Mouse (Mus musculus): ENCODE data around the gene Zfp354a. TPM values are rescaled to one million over a fixed set of nuclear protein-coding genes. Genes with fewer than 3 reads are reported as not detected.
"Not testable (repeated sequence)": the region's sequence is repeated elsewhere in the genome, so short reads cannot be mapped to it uniquely, and the experiment has no call there.

Gene Zfp354a
- total RNA-seq (2021) (1 to 10 TPM; 1.2 to 1.3 TPM), polyA plus RNA-seq (2012; rRNA removed) (0.86 and 1.3 TPM in 2 replicates)
- long read RNA-seq, partial matches to known transcripts, result 0 of 2 reads
- long read RNA-seq, other reads (novel, unspliced or antisense), result 2 of 2 reads

DNA sequence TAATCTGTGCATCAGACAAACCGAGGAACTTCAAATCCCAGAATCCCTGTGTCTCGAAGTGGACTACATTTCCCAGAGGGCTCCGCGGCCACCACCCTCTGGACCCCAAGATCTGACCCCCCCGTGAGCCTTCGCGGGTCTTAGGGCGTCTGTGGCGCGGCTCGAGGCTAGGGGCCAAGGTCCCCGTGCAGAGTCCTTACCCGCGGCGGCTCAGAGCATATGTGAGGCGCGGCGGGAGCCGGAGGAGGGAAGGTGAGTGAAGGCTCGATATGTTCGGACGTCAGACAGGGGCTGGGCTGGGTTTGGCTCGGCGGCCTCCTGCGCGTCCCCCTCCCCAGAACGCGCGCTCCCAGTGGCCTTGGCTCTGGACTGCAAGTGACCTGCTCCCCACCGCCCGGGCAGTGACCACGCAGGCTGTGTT is at the start of gene Zfp354a:
Gene Zfp354a (plus strand): TSS at position 107 of the 421 bp plus-strand sequence.
- H3K36me3 ChIP-seq (ENCODE audit: control insufficient read depth, insufficient read depth, low read length), result no peaks in the 10 kb centered on the region
- H3K27ac ChIP-seq, result peak within 1 kb of the TSS; percentile 58
- no peaks in the 10 kb centered on the region for H3K79me2 ChIP-seq (replicated peaks; ENCODE audit: control insufficient read depth, insufficient read depth, low read length)
- H3K4me3 ChIP-seq, result peak within 1 kb of the TSS; percentile 70
- TF ChIP-seq CTCF (IDR thresholded peaks at IDR 0.05) (0 out of 2 replicates have a peak, but pooled peaks have one; percentile 15), POLR2A (IDR thresholded peaks at IDR 0.05; ENCODE audit: insufficient read depth, low read depth, low read length) (no peak)
- WGBS, result under 1% methylated on average over 32 of the region's 32 CpGs
- intact Hi-C loops (cut with DNase I), result loop anchor here (2.0 to 5.0 kb wide), 2 partner anchors 127 to 232 kb away; partner anchors contain the start of genes Zfp354b and Zfp354c
- H3K9ac ChIP-seq (ENCODE audit: low read depth, low read length), result peak within 1 kb of the TSS; percentile 93
- no peaks in the 10 kb centered on the region for H3K27me3 ChIP-seq (ENCODE audit: control insufficient read depth, insufficient read depth, low read length)
- DNase-seq, result peak; percentile 74 to 75
- peaks cover 1% of the 10 kb centered on the region; the same call in 1 of the 2 replicates for H3K4me1 ChIP-seq (ENCODE audit: control insufficient read depth, insufficient read depth, low read length)

DNA sequence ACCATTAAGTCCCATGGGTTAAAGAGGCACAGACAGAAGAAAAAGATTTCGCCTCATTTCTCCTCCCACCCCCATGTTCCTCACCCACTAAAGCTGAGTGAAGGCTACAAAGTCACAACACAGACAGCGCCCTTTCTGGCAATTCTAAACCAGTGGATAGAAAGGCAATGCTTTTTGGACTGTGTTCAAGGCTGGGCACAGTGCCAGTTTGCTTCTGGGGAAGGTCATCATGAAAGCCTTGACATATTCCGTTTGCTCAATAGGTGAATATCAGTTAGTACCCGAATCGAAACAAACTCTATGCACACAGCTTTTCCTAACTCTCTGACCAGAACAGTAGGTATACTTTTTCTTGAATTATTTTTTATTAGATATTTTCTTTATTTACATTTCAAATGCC is 47.2 kb upstream of the Zfp354a start:
- Histone ChIP-seq H3K27ac (no peak overlapping the region), H3K36me3 (ENCODE audit: control insufficient read depth, insufficient read depth, low read length) (no peaks in the 10 kb centered on the region), H3K27me3 (ENCODE audit: control insufficient read depth, insufficient read depth, low read length) (peaks cover 2% of the 10 kb centered on the region; the same call in 1 of the 2 replicates), H3K9ac (ENCODE audit: low read depth, low read length) (no peak overlapping the region), H3K4me1 (ENCODE audit: control insufficient read depth, insufficient read depth, low read length) (no peaks in the 10 kb centered on the region), H3K4me3 (no peak overlapping the region), H3K79me2 (replicated peaks; ENCODE audit: control insufficient read depth, insufficient read depth, low read length) (no peaks in the 10 kb centered on the region)
- WGBS, result 31% methylated on average over 5 of the region's 5 CpGs
- intact Hi-C loops (cut with DNase I), result no loop called here
- TF ChIP-seq CTCF (IDR thresholded peaks at IDR 0.05), result no peak
- TF ChIP-seq POLR2A (IDR thresholded peaks at IDR 0.05; ENCODE audit: insufficient read depth, low read depth, low read length), result no peak
- TF ChIP-seq EP300 (IDR thresholded peaks at IDR 0.05; ENCODE audit: insufficient read depth, low read depth, low read length), result no peak
- peak; percentile 17 to 26 for DNase-seq

DNA sequence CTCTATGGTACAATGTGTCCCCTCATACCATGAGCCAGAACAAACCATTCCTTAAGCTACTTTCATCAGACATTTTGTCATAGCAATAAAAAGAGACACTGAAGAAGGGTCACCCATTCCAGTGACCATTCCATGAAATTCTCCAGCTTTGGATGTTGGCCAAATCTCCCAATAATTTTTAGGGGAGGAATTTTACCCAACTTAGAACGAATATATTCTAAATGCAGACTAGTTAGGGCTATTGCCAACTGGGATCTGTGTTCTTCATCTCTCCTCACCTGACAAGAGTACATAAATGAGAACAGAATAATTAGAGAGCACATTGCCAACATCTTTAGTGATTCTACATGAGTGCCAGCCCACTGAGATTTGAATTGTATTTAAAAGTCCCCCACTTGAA is 45.1 kb upstream of the Zfp354a start, which contains the start of gene Olfr54:
Gene Olfr54 (plus strand): TSS at position 301 of the 400 bp plus-strand sequence.
- H3K9ac ChIP-seq (ENCODE audit: low read depth, low read length), result no peak within 1 kb of the TSS
- H3K36me3 ChIP-seq (ENCODE audit: control insufficient read depth, insufficient read depth, low read length), result no peaks in the 10 kb centered on the region
- intact Hi-C loops (cut with DNase I), result no loop called here
- DNase-seq, result no peak
- H3K27ac ChIP-seq, result no peak within 1 kb of the TSS
- H3K4me3 ChIP-seq, result no peak within 1 kb of the TSS
- TF ChIP-seq EP300 (IDR thresholded peaks at IDR 0.05; ENCODE audit: insufficient read depth, low read depth, low read length) (no peak), POLR2A (IDR thresholded peaks at IDR 0.05; ENCODE audit: insufficient read depth, low read depth, low read length) (no peak), CTCF (IDR thresholded peaks at IDR 0.05) (no peak)
- peaks cover 2% of the 10 kb centered on the region; the same call in 1 of the 2 replicates for H3K27me3 ChIP-seq (ENCODE audit: control insufficient read depth, insufficient read depth, low read length)
- 44% methylated on average over 1 of the region's 1 CpGs for WGBS
- no peaks in the 10 kb centered on the region for H3K4me1 ChIP-seq (ENCODE audit: control insufficient read depth, insufficient read depth, low read length)
- no peaks in the 10 kb centered on the region for H3K79me2 ChIP-seq (replicated peaks; ENCODE audit: control insufficient read depth, insufficient read depth, low read length)

DNA sequence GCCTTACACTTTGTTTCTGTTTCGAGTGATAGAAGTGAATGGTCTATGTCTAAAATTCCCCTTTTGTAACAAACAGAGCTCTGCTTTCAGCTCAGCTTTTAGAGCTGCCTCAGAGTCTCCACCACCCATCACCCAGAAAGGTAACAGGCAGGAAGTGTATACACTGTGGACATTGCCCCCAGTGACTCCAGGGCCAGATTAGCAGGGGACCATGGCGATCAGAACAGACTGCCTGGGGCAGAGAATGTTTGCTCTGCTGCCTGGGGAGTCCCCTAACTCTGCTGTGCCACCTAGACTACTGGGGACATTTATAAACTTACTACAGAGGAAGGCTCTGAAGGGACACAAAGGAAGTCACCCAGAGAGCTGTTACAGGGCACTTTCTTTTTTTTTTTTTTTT is 42.7 kb upstream of the Zfp354a start:
- H3K27ac ChIP-seq, result no peak overlapping the region
- 39% methylated on average over 2 of the region's 2 CpGs for WGBS
- peaks cover 2% of the 10 kb centered on the region; the same call in 1 of the 2 replicates for H3K27me3 ChIP-seq (ENCODE audit: control insufficient read depth, insufficient read depth, low read length)
- H3K4me3 ChIP-seq, result no peak overlapping the region
- TF ChIP-seq EP300 (IDR thresholded peaks at IDR 0.05; ENCODE audit: insufficient read depth, low read depth, low read length) (no peak), CTCF (IDR thresholded peaks at IDR 0.05) (no peak), POLR2A (IDR thresholded peaks at IDR 0.05; ENCODE audit: insufficient read depth, low read depth, low read length) (no peak)
- no peaks in the 10 kb centered on the region for H3K79me2 ChIP-seq (replicated peaks; ENCODE audit: control insufficient read depth, insufficient read depth, low read length)
- no peak overlapping the region for H3K9ac ChIP-seq (ENCODE audit: low read depth, low read length)
- intact Hi-C loops (cut with DNase I), result no loop called here
- DNase-seq, result no peak
- H3K4me1 ChIP-seq (ENCODE audit: control insufficient read depth, insufficient read depth, low read length), result no peaks in the 10 kb centered on the region
- no peaks in the 10 kb centered on the region for H3K36me3 ChIP-seq (ENCODE audit: control insufficient read depth, insufficient read depth, low read length)

DNA sequence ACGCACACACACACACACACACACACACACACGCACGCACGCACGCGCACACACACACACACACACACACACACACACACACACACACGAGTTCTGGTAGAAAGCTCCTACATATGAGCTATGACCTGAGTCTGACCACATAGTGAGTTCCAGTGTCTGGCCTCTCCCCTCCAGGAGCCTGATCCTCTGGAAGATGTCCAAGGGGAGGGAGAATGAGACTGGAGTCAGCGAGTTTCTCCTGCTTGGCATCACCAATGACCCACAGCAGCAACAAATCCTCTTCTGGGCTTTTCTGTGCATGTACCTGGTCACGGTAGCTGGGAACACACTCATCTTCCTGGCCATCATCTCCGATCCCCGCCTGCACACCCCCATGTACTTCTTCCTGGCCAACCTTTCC is 32.2 kb upstream of the Zfp354a start:
- H3K79me2 ChIP-seq (replicated peaks; ENCODE audit: control insufficient read depth, insufficient read depth, low read length); DNase-seq; H3K27ac ChIP-seq; H3K4me1 ChIP-seq (ENCODE audit: control insufficient read depth, insufficient read depth, low read length); H3K9ac ChIP-seq (ENCODE audit: low read depth, low read length); H3K27me3 ChIP-seq (ENCODE audit: control insufficient read depth, insufficient read depth, low read length); intact Hi-C loops (cut with DNase I); H3K4me3 ChIP-seq; H3K36me3 ChIP-seq (ENCODE audit: control insufficient read depth, insufficient read depth, low read length): not testable (repeated sequence)
- WGBS, result 84% methylated on average over 11 of the region's 11 CpGs

DNA sequence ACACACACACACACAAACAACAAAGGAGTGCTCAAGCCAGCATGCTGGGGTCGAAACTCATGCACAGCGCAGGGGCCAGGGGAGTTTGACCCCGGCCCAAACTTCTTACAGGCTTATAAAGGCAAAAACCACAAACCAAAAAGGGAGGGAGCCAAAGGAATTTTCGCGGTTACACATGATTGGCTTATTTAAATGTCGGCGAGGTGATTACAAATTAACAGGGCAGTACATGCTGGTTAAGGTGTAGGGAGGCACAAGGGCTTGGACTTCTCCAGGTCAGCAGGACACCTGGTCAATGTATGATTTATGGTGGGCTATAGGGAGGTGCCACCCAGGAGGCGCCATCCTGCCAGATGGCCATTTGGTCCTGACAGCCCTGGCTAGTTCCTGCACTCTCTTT is 29.7 kb upstream of the Zfp354a start:
- DNase-seq; H3K4me3 ChIP-seq; H3K27me3 ChIP-seq (ENCODE audit: control insufficient read depth, insufficient read depth, low read length); H3K9ac ChIP-seq (ENCODE audit: low read depth, low read length); H3K27ac ChIP-seq; H3K4me1 ChIP-seq (ENCODE audit: control insufficient read depth, insufficient read depth, low read length); intact Hi-C loops (cut with DNase I); H3K36me3 ChIP-seq (ENCODE audit: control insufficient read depth, insufficient read depth, low read length); H3K79me2 ChIP-seq (replicated peaks; ENCODE audit: control insufficient read depth, insufficient read depth, low read length): not testable (repeated sequence)
- WGBS, result 78% methylated on average over 8 of the region's 8 CpGs

Data from heart, adult 2 months (tissue).